Mouse (Mus musculus) embryonic facial prominence, embryonic 14.5 days (tissue): Measurements from ENCODE around the gene Notch2. TPM values are rescaled to one million over a fixed set of nuclear protein-coding genes. Genes with fewer than 3 reads are reported as not detected.
A peak's percentile ranks its signal among the peaks of the same experiment; 100 is the strongest.

Experiments
- ATAC-seq: fragments of 200-750 bp; cut with Nextera tagmentation; 2 replicates; pipeline ENCODE4 v1.8.0; 2017; ENCODE audit warnings: low read depth, moderate number of reproducible peaks, moderate TSS enrichment
- DNase-seq: peaks from one replicate; pipeline ENCODE4 v3.0.0-alpha.2; 2015; ENCODE audit warnings: low spot score
- H3K27ac ChIP-seq: fragments of 300-500 bp; sonication (generic); replicated peaks from 2 replicates; pipeline ENCODE4 v1.5.1; 2014; ENCODE audit warnings: low read depth, mild to moderate bottlenecking, low read length, moderate library complexity
- H3K27me3 ChIP-seq: fragments of 300-500 bp; sonication (generic); replicated peaks from 2 replicates; pipeline ENCODE4 v1.6.1; 2014; ENCODE audit warnings: low read length; ENCODE audit not compliant: control insufficient read depth, insufficient read depth
- H3K36me3 ChIP-seq: fragments of 300-500 bp; sonication (generic); 2 replicates; pipeline ENCODE4 v1.6.1; 2014; ENCODE audit warnings: low read length, mixed read lengths; ENCODE audit not compliant: control insufficient read depth, insufficient read depth
- H3K4me1 ChIP-seq: fragments of 300-500 bp; sonication (generic); 2 replicates; pipeline ENCODE4 v1.6.1; 2014; ENCODE audit warnings: antibody characterized with exemption, low read length; ENCODE audit not compliant: control insufficient read depth, insufficient read depth
- H3K4me2 ChIP-seq: fragments of 300-500 bp; sonication (generic); 2 replicates; pipeline ENCODE4 v1.6.1; 2014; ENCODE audit warnings: low read depth, mild to moderate bottlenecking, low read length, moderate library complexity, mixed read lengths
- H3K4me3 ChIP-seq: fragments of 300-500 bp; sonication (generic); 2 replicates; pipeline ENCODE4 v1.5.1; 2014; ENCODE audit warnings: low read depth, mild to moderate bottlenecking, low read length
- H3K9ac ChIP-seq: fragments of 300-500 bp; sonication (generic); 2 replicates; pipeline ENCODE4 v1.6.1; 2014; ENCODE audit warnings: low read depth, mild to moderate bottlenecking, low read length, moderate library complexity, mixed read lengths
- H3K9me3 ChIP-seq: fragments of 300-500 bp; sonication (generic); 2 replicates; pipeline ENCODE4 v1.6.1; 2016; ENCODE audit warnings: low read length; ENCODE audit not compliant: control insufficient read depth
- WGBS: fragments of 180-500 bp; shearing (Covaris S2); extraction: QIAGEN DNeasy Blood & Tissue Kit; methylation state at CpG from one replicate; pipeline ENCODE4 v1.1.7; 2014; 5-methylcytosine and 5-hydroxymethylcytosine counted together
- polyA plus RNA-seq: library from polyadenylated mRNA; unstranded; fragments of >200 nt; fragmentation: Nextera tagmentation; extraction: Ambion mirVana; gene quantifications from 2 replicates; pipeline ENCODE4 v1.2.1, GENCODE M21; 2014

Notch2 gene
- polyA plus RNA-seq, 1 experiment from 2014 or later, result 35.6 TPM

GRCm38 (mm10) chr3:98028936-98029335 is 15.6 kb downstream of the Notch2 start:
- Histone ChIP-seq H3K27me3 (no peaks in the 10 kb centered on the region), H3K4me2 (no peak overlapping the region), H3K36me3 (0 out of 2 replicates have a peak, but pooled peaks cover 3% of the 10 kb centered on the region), H3K9me3 (no peaks in the 10 kb centered on the region), H3K27ac (no peak overlapping the region), H3K4me1 (peaks cover 69% of the 10 kb centered on the region), H3K4me3 (no peak overlapping the region), H3K9ac (no peak overlapping the region)
- DNase-seq (no peak), ATAC-seq (no peak)
- WGBS, result 74% methylated on average over 10 of the region's 10 CpGs

- H3K9me3 ChIP-seq, result no peaks in the 10 kb centered on the region
- no peak overlapping the region for H3K9ac ChIP-seq
- H3K36me3 ChIP-seq, result 0 out of 2 replicates have a peak, but pooled peaks cover 3% of the 10 kb centered on the region
- WGBS, result 73% methylated on average over 7 of the region's 7 CpGs
- ATAC-seq (no peak), DNase-seq (no peak)
- no peak overlapping the region for H3K4me3 ChIP-seq
- peaks cover 64% of the 10 kb centered on the region for H3K4me1 ChIP-seq
- H3K4me2 ChIP-seq, result no peak overlapping the region
- H3K27me3 ChIP-seq, result no peaks in the 10 kb centered on the region
- no peak overlapping the region for H3K27ac ChIP-seq
Measured at GRCm38 (mm10) chr3:98031104-98031503, 17.8 kb downstream of the Notch2 start.

GRCm38 (mm10) chr3:98032191-98032590 is 18.9 kb downstream of the Notch2 start:
- ATAC-seq, result no peak
- DNase-seq, result no peak
- peaks cover 65% of the 10 kb centered on the region for H3K4me1 ChIP-seq
- 55% methylated on average over 3 of the region's 3 CpGs for WGBS
- no peak overlapping the region for H3K4me2 ChIP-seq
- H3K27me3 ChIP-seq, result no peaks in the 10 kb centered on the region
- H3K9ac ChIP-seq, result no peak overlapping the region
- H3K27ac ChIP-seq, result no peak overlapping the region
- H3K4me3 ChIP-seq, result no peak overlapping the region
- 0 out of 2 replicates have a peak, but pooled peaks cover 3% of the 10 kb centered on the region for H3K36me3 ChIP-seq
- no peaks in the 10 kb centered on the region for H3K9me3 ChIP-seq

- Histone ChIP-seq H3K4me2 (no peak overlapping the region), H3K9me3 (no peaks in the 10 kb centered on the region), H3K4me1 (peaks cover 68% of the 10 kb centered on the region), H3K27me3 (no peaks in the 10 kb centered on the region), H3K4me3 (no peak overlapping the region), H3K9ac (no peak overlapping the region), H3K36me3 (0 out of 2 replicates have a peak, but pooled peaks cover 3% of the 10 kb centered on the region), H3K27ac (no peak overlapping the region)
- WGBS, result 50% methylated on average over 5 of the region's 5 CpGs
- ATAC-seq (no peak), DNase-seq (no peak)
Measured at GRCm38 (mm10) chr3:98032944-98033343, 19.6 kb downstream of the Notch2 start.

- Histone ChIP-seq H3K4me1 (peaks cover 76% of the 10 kb centered on the region), H3K9ac (no peak overlapping the region), H3K36me3 (0 out of 2 replicates have a peak, but pooled peaks cover 3% of the 10 kb centered on the region), H3K9me3 (no peaks in the 10 kb centered on the region), H3K4me3 (no peak overlapping the region), H3K27ac (peak overlapping the region; percentile 40; the same call in 1 of the 2 replicates), H3K27me3 (no peaks in the 10 kb centered on the region), H3K4me2 (no peak overlapping the region)
- ATAC-seq (no peak), DNase-seq (no peak)
- WGBS, result 39% methylated on average over 15 of the region's 15 CpGs
Measured at GRCm38 (mm10) chr3:98034622-98035593, 21.6 kb downstream of the Notch2 start.

GRCm38 (mm10) chr3:98036161-98036560 is 22.8 kb downstream of the Notch2 start:
- peak overlapping the region; percentile 40 for H3K27ac ChIP-seq
- no peak overlapping the region for H3K4me2 ChIP-seq
- peak; percentile 75 for ATAC-seq
- no peak overlapping the region for H3K4me3 ChIP-seq
- 37% methylated on average over 6 of the region's 6 CpGs for WGBS
- H3K27me3 ChIP-seq, result no peaks in the 10 kb centered on the region
- no peak overlapping the region for H3K9ac ChIP-seq
- no peaks in the 10 kb centered on the region for H3K9me3 ChIP-seq
- DNase-seq, result peak; percentile 72
- H3K36me3 ChIP-seq, result no peaks in the 10 kb centered on the region
- peaks cover 67% of the 10 kb centered on the region for H3K4me1 ChIP-seq

- Histone ChIP-seq H3K9ac (no peak overlapping the region), H3K27me3 (no peaks in the 10 kb centered on the region), H3K4me1 (peaks cover 71% of the 10 kb centered on the region), H3K36me3 (no peaks in the 10 kb centered on the region), H3K4me3 (no peak overlapping the region), H3K9me3 (no peaks in the 10 kb centered on the region), H3K27ac (peak overlapping the region; percentile 44; the same call in 1 of the 2 replicates), H3K4me2 (no peak overlapping the region)
- ATAC-seq, result no peak
- no peak for DNase-seq
- WGBS, result 45% methylated on average over 7 of the region's 7 CpGs
Measured at GRCm38 (mm10) chr3:98037151-98037550, 23.8 kb downstream of the Notch2 start.

- H3K4me1 ChIP-seq, result peaks cover 80% of the 10 kb centered on the region
- no peak overlapping the region for H3K4me2 ChIP-seq
- H3K36me3 ChIP-seq, result no peaks in the 10 kb centered on the region
- no peak overlapping the region for H3K9ac ChIP-seq
- H3K4me3 ChIP-seq, result no peak overlapping the region
- WGBS, result 47% methylated on average over 8 of the region's 8 CpGs
- H3K9me3 ChIP-seq, result no peaks in the 10 kb centered on the region
- peak; percentile 86 for DNase-seq
- H3K27me3 ChIP-seq, result no peaks in the 10 kb centered on the region
- H3K27ac ChIP-seq, result peak overlapping the region; percentile 56
- no peak; the same call in 1 of the 2 replicates for ATAC-seq
Measured at GRCm38 (mm10) chr3:98038658-98039057, 25.3 kb downstream of the Notch2 start.
